Mouse (Mus musculus): Measurements from ENCODE around the gene Vmn2r69. TPM values are rescaled to one million over a fixed set of nuclear protein-coding genes. Genes with fewer than 3 reads are reported as not detected.

Vmn2r69 gene
- polyA plus RNA-seq (2011; ENCODE audit: insufficient read length, low read depth, missing spikeins): not detected in 2 replicates

DNA sequence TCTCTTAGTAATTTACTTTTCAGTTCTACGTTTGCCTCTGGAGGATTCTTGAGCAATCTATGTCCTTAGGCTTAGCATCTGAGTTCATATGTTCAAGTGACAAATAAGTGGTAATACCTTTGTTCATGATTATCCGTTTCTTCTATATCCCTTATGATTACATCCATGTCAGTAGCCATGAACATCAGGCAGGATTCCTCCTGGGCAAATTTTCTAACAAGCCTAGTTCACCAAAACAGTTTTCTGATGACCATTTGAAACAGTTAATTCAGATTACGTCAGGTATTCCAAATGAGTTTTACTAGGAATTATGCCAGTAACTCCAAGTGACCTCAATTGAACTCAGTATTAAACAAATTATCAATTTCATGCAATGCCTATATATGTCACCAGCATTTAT, at the start of gene Vmn2r69:
Gene Vmn2r69 (minus strand): TSS at position 101 of the 400 bp plus-strand sequence.
- no peak within 1 kb of the TSS for H3K27ac ChIP-seq (ENCODE audit: insufficient read depth, low read length)
- TF ChIP-seq CTCF (IDR thresholded peaks at IDR 0.05; ENCODE audit: borderline replicate concordance, insufficient read depth, low read length): no peak
- H3K4me1 ChIP-seq (ENCODE audit: control insufficient read depth, insufficient read depth, low read length): no peaks in the 10 kb centered on the region
- no peak within 1 kb of the TSS for H3K4me3 ChIP-seq (ENCODE audit: insufficient read depth, low read length)

Other genes with a start within 250 kb of the Vmn2r69 start
- gene Vmn2r68, start 178.1 kb downstream of the Vmn2r69 start, polyA plus RNA-seq (2011; ENCODE audit: insufficient read length, low read depth, missing spikeins): not detected in 2 replicates
- not detected in 2 replicates for gene Vmn2r71, start 147.2 kb upstream of the Vmn2r69 start, polyA plus RNA-seq (2011; ENCODE audit: insufficient read length, low read depth, missing spikeins)
- not detected in 2 replicates for gene Vmn2r70, start 153.3 kb upstream of the Vmn2r69 start, polyA plus RNA-seq (2011; ENCODE audit: insufficient read length, low read depth, missing spikeins)

Data from embryonic fibroblast, embryonic 13.5 days (primary cell).